Mouse (Mus musculus): Measurements from ENCODE around the gene Bmpr1b. TPM values are rescaled to one million over a fixed set of nuclear protein-coding genes. Genes with fewer than 3 reads are reported as not detected.

Bmpr1b gene
- polyA plus RNA-seq, 1 experiment = 6.4 TPM

DNA sequence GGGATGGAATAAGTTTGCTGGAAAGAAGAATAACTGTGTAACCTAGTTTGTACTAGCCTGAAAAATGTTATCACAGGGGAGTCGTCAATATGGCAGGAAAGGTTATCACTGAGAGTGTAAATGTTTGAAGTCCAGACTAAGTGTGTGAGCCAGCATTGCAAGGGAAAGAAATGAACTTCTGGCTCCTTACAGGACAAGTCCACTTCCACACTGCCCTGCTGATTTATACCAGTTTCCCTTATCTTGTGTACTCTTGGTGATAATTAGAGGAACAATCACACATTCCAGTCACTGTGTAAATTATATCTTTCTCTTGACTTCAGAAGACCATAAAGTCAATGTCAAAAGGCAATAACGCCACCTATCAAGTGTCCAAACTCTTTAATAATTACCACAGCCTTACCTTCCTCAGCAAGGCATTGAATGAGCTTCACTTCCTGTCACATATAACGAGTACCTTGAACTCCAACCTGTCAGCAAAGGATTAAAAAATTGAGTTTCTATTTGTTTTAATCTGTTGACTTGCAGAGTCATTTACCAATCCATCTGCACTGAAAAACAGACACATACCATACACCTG lies 91.4 kb downstream of the Bmpr1b start:
- Histone ChIP-seq H3K27me3 (ENCODE audit: control insufficient read depth, insufficient read depth, low read length) (no peaks in the 10 kb centered on the region), H3K4me1 (ENCODE audit: control insufficient read depth, insufficient read depth, low read length) (no peaks in the 10 kb centered on the region), H3K4me3 (replicated peaks; ENCODE audit: insufficient read depth, low read depth, low read length) (no peak overlapping the region), H3K27ac (ENCODE audit: insufficient read depth, low read length) (no peak overlapping the region)
- WGBS = 92% methylated on average over 3 of the region's 3 CpGs
- DNase-seq = no peak
- no peak for TF ChIP-seq CTCF (IDR thresholded peaks at IDR 0.05; ENCODE audit: borderline replicate concordance, insufficient read depth, low read depth, low read length)

DNA sequence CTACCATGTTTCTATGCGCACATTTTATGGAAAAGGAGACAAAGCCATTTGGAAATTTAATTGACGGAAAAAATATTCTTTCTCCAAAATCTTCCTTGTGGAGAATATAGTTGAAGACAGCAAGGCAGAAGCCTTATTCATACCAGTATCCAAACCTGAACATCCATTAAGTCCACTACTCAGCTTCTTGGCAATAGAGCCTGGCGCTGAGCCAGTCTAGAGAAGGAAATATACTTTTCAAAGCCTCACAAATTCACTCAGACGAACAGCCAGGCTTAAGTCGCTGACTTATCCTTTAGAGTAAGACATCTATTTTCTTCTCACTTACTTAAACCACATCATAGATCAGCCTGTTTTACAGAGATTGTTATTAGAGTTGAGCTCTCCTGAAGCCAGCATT lies 97.6 kb downstream of the Bmpr1b start:
- TF ChIP-seq POLR2A (IDR thresholded peaks at IDR 0.05; ENCODE audit: borderline replicate concordance, insufficient read depth, low read length) (no peak), CTCF (IDR thresholded peaks at IDR 0.05; ENCODE audit: borderline replicate concordance, insufficient read depth, low read depth, low read length) (no peak)
- no peaks in the 10 kb centered on the region for H3K27me3 ChIP-seq (ENCODE audit: control insufficient read depth, insufficient read depth, low read length)
- no peaks in the 10 kb centered on the region for H3K4me1 ChIP-seq (ENCODE audit: control insufficient read depth, insufficient read depth, low read length)
- H3K4me3 ChIP-seq (replicated peaks; ENCODE audit: insufficient read depth, low read depth, low read length) = no peak overlapping the region
- no peak overlapping the region for H3K27ac ChIP-seq (ENCODE audit: insufficient read depth, low read length)
- WGBS = 66% methylated on average over 5 of the region's 5 CpGs
- no peak for DNase-seq

DNA sequence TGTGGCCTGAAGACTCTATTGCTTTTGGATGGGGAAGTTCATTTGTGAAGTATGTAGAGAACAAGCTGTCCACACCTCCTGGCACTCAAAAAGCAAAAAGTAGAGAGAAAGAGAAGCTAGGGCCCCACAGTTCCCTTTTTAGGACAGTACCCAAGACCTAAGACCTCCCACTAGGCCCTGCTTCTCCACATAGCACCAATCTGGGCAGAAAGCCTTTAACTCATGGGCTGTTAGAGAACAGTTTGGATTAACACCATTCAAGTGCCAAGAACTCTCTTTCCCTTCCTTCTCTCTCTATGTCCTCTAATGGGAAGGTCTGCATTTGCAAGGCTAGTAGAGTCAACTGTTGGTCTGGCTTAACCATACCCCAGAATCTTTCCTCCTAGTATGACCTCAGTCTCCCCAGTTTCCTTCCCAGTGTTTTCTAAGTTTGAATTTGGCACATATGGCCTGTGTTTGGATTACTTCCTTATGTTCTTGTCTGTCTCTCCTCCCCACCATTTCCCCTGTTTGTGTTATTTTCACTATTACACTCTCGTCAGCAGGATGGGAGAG lies 102.4 kb downstream of the Bmpr1b start:
- no peak overlapping the region for H3K4me3 ChIP-seq (replicated peaks; ENCODE audit: insufficient read depth, low read depth, low read length)
- no peaks in the 10 kb centered on the region for H3K4me1 ChIP-seq (ENCODE audit: control insufficient read depth, insufficient read depth, low read length)
- TF ChIP-seq POLR2A (IDR thresholded peaks at IDR 0.05; ENCODE audit: borderline replicate concordance, insufficient read depth, low read length) = no peak
- no peak for TF ChIP-seq CTCF (IDR thresholded peaks at IDR 0.05; ENCODE audit: borderline replicate concordance, insufficient read depth, low read depth, low read length)
- H3K27me3 ChIP-seq (ENCODE audit: control insufficient read depth, insufficient read depth, low read length) = no peaks in the 10 kb centered on the region
- H3K27ac ChIP-seq (ENCODE audit: insufficient read depth, low read length) = no peak overlapping the region
- no peak for DNase-seq
- 86% methylated on average over 1 of the region's 1 CpGs for WGBS

DNA sequence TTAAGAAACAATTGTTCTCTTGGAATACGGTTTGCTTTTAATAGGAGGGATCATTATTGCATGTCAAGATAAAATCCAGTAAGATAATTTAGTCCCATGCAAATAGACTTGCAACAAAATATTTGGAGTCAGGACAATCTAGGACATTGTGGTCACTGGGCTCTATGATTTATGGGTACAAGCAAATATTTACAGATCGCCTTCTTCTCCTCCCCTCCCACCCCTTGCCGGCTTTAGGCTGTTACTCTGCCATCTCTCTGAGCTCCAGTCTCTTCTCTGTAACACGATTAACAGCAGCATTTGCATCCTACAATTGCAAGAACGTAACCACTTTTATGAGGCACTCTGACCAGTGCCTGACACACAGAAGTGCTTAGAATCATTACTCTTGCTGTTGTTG lies 104.1 kb downstream of the Bmpr1b start:
- 86% methylated on average over 5 of the region's 5 CpGs for WGBS
- Histone ChIP-seq H3K27ac (ENCODE audit: insufficient read depth, low read length) (no peak overlapping the region), H3K4me1 (ENCODE audit: control insufficient read depth, insufficient read depth, low read length) (no peaks in the 10 kb centered on the region), H3K27me3 (ENCODE audit: control insufficient read depth, insufficient read depth, low read length) (no peaks in the 10 kb centered on the region), H3K4me3 (replicated peaks; ENCODE audit: insufficient read depth, low read depth, low read length) (no peak overlapping the region)
- DNase-seq = no peak
- TF ChIP-seq POLR2A (IDR thresholded peaks at IDR 0.05; ENCODE audit: borderline replicate concordance, insufficient read depth, low read length) (no peak), CTCF (IDR thresholded peaks at IDR 0.05; ENCODE audit: borderline replicate concordance, insufficient read depth, low read depth, low read length) (no peak)

DNA sequence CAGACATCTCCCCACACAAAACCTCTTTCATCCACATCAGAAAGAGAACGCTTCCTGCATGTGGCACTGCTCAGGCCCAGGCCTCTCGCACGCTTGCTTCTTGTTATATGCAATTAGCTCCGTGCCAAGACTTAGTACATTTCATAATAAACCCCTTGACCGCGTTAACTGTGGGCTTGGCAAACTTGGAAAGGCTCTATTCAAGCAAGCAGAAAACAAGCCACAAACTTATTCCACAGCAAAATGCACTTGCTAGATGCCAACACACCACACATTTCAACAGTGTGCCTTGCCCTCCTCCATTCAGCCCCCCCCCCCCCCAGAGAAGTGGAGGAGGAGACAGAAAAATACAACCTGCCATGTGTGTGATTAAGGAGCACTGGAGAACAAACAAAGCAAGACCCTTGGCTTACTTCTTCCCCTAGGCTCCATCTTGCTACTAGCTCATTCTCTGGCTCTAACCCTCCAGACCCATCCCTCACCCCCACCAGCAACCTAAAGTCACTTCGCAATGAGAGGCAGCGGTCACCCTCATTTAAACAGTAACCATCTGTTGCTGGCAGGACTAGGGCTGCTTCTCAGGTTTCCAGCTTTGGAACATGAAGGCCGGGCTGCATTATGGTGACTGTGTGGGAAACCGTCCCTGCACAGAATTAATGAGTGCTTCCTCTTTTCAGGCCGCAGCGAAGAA lies 105.5 kb downstream of the Bmpr1b start:
- no peak overlapping the region for H3K27ac ChIP-seq (ENCODE audit: insufficient read depth, low read length)
- H3K4me1 ChIP-seq (ENCODE audit: control insufficient read depth, insufficient read depth, low read length) = no peaks in the 10 kb centered on the region
- H3K27me3 ChIP-seq (ENCODE audit: control insufficient read depth, insufficient read depth, low read length) = no peaks in the 10 kb centered on the region
- 20% methylated on average over 12 of the region's 12 CpGs for WGBS
- DNase-seq = no peak
- TF ChIP-seq POLR2A (IDR thresholded peaks at IDR 0.05; ENCODE audit: borderline replicate concordance, insufficient read depth, low read length) = no peak
- TF ChIP-seq CTCF (IDR thresholded peaks at IDR 0.05; ENCODE audit: borderline replicate concordance, insufficient read depth, low read depth, low read length) = no peak
- no peak overlapping the region for H3K4me3 ChIP-seq (replicated peaks; ENCODE audit: insufficient read depth, low read depth, low read length)

DNA sequence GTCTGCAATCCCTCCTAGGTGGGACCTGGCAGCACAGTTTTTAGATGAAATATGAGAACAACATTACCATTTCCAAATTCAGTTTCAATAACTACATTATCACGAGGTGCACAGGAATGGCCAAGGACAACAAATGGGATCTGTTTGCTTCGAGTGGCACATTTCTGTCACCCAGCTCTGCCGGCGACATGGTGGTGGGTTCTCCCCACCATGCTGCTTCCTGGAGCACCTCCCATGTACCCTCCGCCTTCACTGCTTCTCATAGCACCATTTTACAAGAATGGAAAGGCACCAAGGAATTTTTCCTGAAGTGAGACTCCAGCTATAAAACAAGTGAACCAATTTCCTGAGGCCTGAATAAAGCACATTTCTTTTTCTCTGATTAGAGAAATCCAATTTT lies 108.0 kb downstream of the Bmpr1b start:
- Histone ChIP-seq H3K4me3 (replicated peaks; ENCODE audit: insufficient read depth, low read depth, low read length) (no peak overlapping the region), H3K4me1 (ENCODE audit: control insufficient read depth, insufficient read depth, low read length) (no peaks in the 10 kb centered on the region), H3K27ac (ENCODE audit: insufficient read depth, low read length) (no peak overlapping the region), H3K27me3 (ENCODE audit: control insufficient read depth, insufficient read depth, low read length) (no peaks in the 10 kb centered on the region)
- WGBS = 84% methylated on average over 5 of the region's 5 CpGs
- TF ChIP-seq POLR2A (IDR thresholded peaks at IDR 0.05; ENCODE audit: borderline replicate concordance, insufficient read depth, low read length) (no peak), CTCF (IDR thresholded peaks at IDR 0.05; ENCODE audit: borderline replicate concordance, insufficient read depth, low read depth, low read length) (no peak)
- no peak for DNase-seq

DNA sequence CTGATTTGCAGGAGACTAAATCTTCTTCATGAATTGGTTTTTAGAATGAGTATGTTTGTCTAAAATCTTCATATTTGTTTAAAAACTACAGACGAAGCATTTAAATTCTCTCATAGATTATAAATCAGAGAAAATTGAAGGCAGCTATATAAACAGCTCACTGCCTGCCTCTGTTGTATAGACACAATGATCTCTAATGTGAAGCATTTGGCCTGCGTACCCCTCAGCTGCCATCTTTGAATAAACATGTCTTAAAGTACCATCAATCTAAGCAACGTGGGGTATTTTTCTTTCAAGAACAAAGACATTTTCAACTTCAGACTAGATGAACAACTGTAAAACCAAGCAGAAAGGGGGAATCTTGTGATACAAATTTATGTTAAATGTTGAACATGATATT lies 109.3 kb downstream of the Bmpr1b start:
- H3K4me3 ChIP-seq (replicated peaks; ENCODE audit: insufficient read depth, low read depth, low read length) = no peak overlapping the region
- H3K27me3 ChIP-seq (ENCODE audit: control insufficient read depth, insufficient read depth, low read length) = no peaks in the 10 kb centered on the region
- H3K27ac ChIP-seq (ENCODE audit: insufficient read depth, low read length) = no peak overlapping the region
- DNase-seq = no peak
- H3K4me1 ChIP-seq (ENCODE audit: control insufficient read depth, insufficient read depth, low read length) = no peaks in the 10 kb centered on the region
- TF ChIP-seq CTCF (IDR thresholded peaks at IDR 0.05; ENCODE audit: borderline replicate concordance, insufficient read depth, low read depth, low read length) = no peak
- TF ChIP-seq POLR2A (IDR thresholded peaks at IDR 0.05; ENCODE audit: borderline replicate concordance, insufficient read depth, low read length) = no peak
- 87% methylated on average over 3 of the region's 3 CpGs for WGBS

DNA sequence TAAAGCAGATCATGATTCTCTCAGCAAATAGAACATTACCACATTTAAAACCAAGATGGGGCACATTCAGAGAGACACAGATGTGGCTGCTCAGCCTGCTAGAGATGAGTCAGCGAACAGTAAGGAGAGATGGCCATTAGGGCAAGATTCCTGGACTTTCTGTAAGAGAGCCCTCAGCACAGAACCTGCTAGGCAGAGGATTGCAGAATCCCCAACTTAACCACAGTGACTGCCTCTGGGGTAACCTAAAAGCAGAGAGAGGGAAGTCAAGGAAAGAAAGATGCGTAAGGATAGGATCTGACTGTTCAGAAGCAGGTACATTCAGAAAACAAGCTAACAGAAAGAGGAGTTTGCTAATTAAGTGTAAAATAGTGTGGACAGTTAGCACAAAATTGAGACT lies 118.5 kb downstream of the Bmpr1b start:
- WGBS = 98% methylated on average over 2 of the region's 2 CpGs
- TF ChIP-seq POLR2A (IDR thresholded peaks at IDR 0.05; ENCODE audit: borderline replicate concordance, insufficient read depth, low read length) (no peak), CTCF (IDR thresholded peaks at IDR 0.05; ENCODE audit: borderline replicate concordance, insufficient read depth, low read depth, low read length) (no peak)
- DNase-seq = no peak
- no peaks in the 10 kb centered on the region for H3K27me3 ChIP-seq (ENCODE audit: control insufficient read depth, insufficient read depth, low read length)
- no peak overlapping the region for H3K27ac ChIP-seq (ENCODE audit: insufficient read depth, low read length)
- no peaks in the 10 kb centered on the region for H3K4me1 ChIP-seq (ENCODE audit: control insufficient read depth, insufficient read depth, low read length)
- H3K4me3 ChIP-seq (replicated peaks; ENCODE audit: insufficient read depth, low read depth, low read length) = no peak overlapping the region

Measured in cerebellum, adult 2 months (tissue).